1 mouse cellular context compared by ENCODE assay signal in genomic region chr9:44126746-44127145, GRCm38 (mm10).
TF ChIP-seq lines count a peak whose summit lies in the region.

No protein-coding gene starts in this region.

TF ChIP-seq in CH12.LX, 34 proteins besides CTCF, POLR2A, EP300 and RAD21:
- TF ChIP-seq UBTF (IDR thresholded peaks at IDR 0.05; ENCODE audit: low read depth, low read length) = no peak
- TF ChIP-seq ZNF384 (IDR thresholded peaks at IDR 0.05; ENCODE audit: low read depth, low read length) = 0 out of 2 replicates have a peak, but pooled peaks have one; percentile 4
TF ChIP-seq in CH12.LX: peak in this region for 1.
